Mouse (Mus musculus): Measurements from ENCODE around the gene Mgat5. TPM values are rescaled to one million over a fixed set of nuclear protein-coding genes. Genes with fewer than 3 reads are reported as not detected.

Mgat5 gene
- total RNA-seq, 2 experiments from 2014 or later = 71.4 to 81.8 TPM

- peak; percentile 45; the same call in 1 of the 2 replicates for ATAC-seq (replicated peaks; ENCODE audit: poor library complexity)
Measured at GRCm38 (mm10) chr1:127369538-127369937, 164.7 kb downstream of the Mgat5 start.

GRCm38 (mm10) chr1:127372096-127372495, 167.3 kb downstream of the Mgat5 start:
- no peak for ATAC-seq (replicated peaks; ENCODE audit: poor library complexity)

DNA sequence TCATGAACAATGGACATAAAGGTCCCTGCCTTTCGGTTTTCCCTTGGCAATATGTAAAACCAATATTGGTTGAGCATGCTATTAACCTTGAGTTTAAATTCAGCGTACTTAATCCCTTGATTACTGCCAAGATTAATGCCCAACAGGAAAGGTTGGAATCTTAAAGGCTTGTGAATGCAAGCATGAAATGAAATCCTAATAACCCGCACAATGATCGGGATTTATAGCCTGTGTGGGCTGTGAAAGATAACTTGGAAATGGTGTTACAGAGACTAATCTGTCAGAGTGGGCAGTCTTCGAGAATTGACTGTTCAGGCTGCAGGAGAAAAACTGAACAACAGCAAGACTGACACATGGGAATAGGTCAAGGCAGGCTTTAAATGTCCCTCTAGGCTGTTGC, 168.7 kb downstream of the Mgat5 start:
- ATAC-seq (replicated peaks; ENCODE audit: poor library complexity) = no peak

GRCm38 (mm10) chr1:127374157-127374556, 169.3 kb downstream of the Mgat5 start:
- ATAC-seq (replicated peaks; ENCODE audit: poor library complexity) = no peak

GRCm38 (mm10) chr1:127380140-127380539, 175.3 kb downstream of the Mgat5 start:
- no peak for ATAC-seq (replicated peaks; ENCODE audit: poor library complexity)

GRCm38 (mm10) chr1:127380749-127381501, 176.1 kb downstream of the Mgat5 start:
- ATAC-seq (replicated peaks; ENCODE audit: poor library complexity) = no peak

DNA sequence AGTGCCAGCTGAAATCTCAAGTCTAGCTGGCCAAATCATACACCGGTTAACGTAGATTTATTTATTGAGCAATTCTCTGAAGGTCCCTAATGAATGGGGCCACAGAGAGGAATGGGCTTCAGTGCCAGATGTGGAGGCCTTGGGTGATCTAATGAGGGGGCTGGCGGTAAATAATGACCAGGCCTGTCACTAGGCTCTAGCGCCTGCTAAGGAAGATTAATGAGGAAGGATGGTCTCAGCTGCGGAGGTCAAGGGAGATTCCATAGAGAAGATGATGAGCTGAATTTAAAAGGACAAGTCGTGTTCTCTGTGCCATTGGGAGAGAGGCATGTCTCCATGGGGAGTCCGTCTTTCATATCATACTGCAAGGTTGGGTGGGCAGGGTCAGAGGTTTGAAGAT, 178.3 kb downstream of the Mgat5 start:
- no peak for ATAC-seq (replicated peaks; ENCODE audit: poor library complexity)

DNA sequence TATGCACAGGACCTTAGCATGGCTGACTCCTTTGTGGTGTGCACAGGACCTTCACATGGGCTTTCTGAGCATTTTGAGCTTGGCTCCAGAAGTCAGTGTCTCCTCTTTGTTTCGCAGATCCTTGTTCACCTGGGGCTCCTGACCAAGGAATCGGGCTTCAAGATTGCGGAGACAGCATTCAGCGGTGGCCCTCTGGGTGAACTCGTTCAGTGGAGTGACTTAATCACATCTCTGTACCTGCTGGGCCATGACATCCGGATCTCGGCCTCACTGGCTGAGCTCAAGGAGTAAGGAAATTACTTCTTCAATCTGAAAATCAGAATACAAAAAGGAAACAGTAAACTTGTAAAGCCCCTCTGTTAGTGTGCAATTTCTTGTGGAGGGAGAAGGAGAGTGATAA, 182.4 kb downstream of the Mgat5 start:
- no peak for ATAC-seq (replicated peaks; ENCODE audit: poor library complexity)

DNA sequence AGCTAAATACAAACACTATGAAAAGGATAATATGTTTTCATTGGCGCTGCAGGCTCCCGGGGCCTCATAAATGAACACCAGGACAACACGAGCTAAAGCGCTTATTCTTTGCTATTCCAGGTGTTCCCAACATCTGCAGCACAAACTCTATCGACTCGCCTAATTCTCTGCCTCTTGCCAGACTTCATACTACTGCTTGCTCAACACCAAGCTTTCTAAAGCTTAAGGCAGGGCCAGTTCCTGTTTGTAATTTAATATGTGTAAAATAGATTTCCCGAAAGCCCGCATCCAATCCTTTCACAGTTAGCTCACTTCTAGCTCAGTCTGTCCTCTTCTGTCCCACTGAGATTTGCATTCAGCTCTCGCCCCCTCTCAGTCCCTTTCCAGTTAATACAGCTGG, 182.8 kb downstream of the Mgat5 start:
- no peak for ATAC-seq (replicated peaks; ENCODE audit: poor library complexity)

DNA sequence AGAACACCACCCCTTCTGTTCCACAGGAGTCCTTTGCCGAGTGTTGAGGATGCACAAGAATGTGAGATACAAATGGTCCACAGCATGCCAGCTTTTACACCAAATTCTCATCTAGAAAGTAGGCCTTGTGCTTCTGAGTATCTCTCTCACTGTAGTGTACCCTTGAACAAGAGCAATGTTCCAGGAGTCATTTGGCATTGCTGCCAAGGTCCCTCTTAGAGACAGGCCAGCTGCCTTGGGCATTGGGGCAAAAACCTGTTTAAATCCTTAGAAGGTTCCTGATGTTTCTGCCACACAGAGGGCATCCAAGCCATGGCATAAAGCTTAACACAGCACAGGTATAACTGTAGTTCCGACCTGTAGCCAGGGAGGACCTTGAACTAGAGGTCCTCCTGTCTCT, 189.9 kb downstream of the Mgat5 start:
- no peak for ATAC-seq (replicated peaks; ENCODE audit: poor library complexity)

GRCm38 (mm10) chr1:127395724-127396123, 190.9 kb downstream of the Mgat5 start:
- ATAC-seq (replicated peaks; ENCODE audit: poor library complexity) = no peak

DNA sequence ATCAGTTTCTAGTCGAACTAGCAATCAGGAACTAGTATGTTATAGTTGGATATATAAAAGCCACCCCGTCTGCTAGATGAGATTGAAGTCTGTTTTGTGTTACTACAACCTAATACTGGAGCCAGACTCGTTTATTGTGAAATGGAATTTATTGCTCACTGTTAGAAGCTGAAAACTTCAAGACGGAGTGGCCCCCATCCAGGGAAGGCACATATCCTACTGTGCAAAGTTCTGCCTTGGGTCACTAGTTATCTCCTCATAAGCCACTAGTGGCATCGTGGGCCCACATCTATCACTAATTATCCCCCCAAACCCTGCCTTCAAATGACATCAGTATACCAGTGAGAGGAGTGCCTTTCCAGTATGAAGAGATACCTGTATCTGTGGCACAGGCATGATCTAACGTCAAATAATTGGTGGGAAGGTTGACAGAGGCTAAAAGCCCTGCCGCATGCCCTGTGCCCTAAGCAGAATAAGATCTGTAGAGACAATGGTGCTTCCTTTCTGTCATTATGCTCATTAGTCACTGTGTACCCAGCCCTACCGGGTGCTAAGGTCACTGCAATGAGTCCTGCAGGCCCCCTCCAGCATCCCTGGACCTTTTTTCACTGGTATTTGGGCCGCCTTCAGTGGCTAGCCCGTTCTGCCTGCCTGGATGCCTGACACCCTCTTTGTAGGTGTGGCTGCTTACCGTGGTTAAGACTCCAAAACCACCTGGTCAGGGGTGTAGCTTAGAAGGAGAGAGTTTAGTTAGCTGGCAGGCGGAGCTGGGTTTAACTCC, 191.9 kb downstream of the Mgat5 start:
- ATAC-seq (replicated peaks; ENCODE audit: poor library complexity) = no peak

GRCm38 (mm10) chr1:127397396-127397795, 192.6 kb downstream of the Mgat5 start:
- no peak for ATAC-seq (replicated peaks; ENCODE audit: poor library complexity)

- no peak for ATAC-seq (replicated peaks; ENCODE audit: poor library complexity)
Measured at GRCm38 (mm10) chr1:127398186-127398585, 193.4 kb downstream of the Mgat5 start.

DNA sequence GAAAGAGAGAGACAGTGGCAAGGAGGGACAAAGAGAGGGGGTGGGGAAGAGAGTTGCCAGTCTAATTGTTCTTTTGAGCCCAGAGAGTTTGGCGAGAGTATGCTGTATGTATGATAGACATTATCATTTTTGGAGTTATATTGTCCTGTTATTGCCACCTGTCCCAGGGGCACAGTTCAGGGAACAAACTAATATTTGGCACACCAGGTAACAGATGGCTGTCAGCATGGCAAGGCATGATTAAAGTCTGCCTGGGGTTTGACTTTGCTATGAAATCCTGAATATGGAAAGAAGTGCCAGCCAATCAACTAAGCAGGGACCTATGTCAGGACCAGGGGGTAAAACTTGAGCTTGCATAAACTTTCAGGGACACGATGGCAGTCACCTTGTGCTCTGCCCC, 195.4 kb downstream of the Mgat5 start:
- ATAC-seq (replicated peaks; ENCODE audit: poor library complexity) = no peak

DNA sequence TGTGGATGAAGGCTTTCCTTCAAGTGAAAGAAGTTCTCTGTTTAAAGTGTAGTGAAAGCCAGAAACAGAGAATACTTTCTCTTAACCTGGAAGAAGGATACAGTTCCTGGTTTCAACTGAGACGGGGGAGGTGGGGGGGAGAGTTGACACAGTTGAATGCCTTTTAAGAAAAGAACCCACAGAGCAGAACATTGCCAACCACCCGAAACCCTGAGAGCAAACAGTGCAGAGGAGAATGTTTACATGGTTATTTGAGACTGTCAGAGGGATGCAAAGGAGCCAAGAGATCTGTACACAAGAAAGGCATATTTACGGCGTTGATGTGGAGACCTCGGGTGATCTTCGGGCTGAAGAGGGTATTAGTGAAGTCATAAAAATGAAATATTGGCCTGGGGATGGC, 195.9 kb downstream of the Mgat5 start:
- no peak for ATAC-seq (replicated peaks; ENCODE audit: poor library complexity)

GRCm38 (mm10) chr1:127404655-127405054, 199.8 kb downstream of the Mgat5 start:
- ATAC-seq (replicated peaks; ENCODE audit: poor library complexity) = no peak

DNA sequence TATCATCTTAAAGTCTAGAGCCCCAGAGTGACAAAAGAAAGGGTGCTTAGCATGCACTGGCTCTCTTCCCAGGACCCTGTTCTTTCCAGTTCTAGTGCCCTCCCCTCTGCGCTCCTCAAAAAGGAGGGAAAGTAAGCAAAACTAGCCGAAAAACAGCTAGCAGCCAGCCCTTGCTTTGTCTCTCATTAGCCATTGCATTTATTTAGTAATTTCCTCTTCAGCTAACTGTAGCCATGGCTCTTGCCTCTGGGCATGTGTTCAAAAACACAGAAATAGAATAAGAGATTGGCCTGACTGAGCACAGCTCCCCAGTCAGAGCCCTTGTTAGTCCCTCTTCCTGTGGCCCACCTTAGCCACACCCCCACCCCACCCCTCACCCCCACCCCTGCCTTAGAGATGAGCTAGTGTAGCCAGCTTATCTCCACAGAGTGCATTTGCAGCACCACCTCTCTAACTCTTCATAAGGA, 204.2 kb downstream of the Mgat5 start:
- peak; percentile 51 for ATAC-seq (replicated peaks; ENCODE audit: poor library complexity)

DNA sequence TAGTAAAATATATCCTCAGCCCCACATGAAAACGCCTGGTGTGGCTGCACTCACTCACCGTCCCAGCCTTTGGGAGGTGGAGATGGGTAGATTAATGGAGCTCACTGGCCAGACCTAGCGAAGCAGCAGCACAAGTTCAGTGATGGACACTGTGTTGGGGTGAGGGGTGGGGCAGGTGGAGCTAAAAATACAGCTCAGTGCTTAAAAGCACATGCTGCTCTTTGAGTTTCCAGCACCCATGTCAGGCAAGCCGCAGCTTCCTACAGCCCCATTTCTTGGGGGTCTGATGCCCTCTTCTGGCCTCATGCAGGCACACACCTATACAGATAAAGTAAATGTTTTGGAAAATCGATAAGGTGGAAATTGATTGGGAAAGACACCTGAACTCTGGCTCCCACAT, 204.7 kb downstream of the Mgat5 start:
- ATAC-seq (replicated peaks; ENCODE audit: poor library complexity) = peak; percentile 79

- no peak for ATAC-seq (replicated peaks; ENCODE audit: poor library complexity)
Measured at GRCm38 (mm10) chr1:127414500-127414899, 209.7 kb downstream of the Mgat5 start.

DNA sequence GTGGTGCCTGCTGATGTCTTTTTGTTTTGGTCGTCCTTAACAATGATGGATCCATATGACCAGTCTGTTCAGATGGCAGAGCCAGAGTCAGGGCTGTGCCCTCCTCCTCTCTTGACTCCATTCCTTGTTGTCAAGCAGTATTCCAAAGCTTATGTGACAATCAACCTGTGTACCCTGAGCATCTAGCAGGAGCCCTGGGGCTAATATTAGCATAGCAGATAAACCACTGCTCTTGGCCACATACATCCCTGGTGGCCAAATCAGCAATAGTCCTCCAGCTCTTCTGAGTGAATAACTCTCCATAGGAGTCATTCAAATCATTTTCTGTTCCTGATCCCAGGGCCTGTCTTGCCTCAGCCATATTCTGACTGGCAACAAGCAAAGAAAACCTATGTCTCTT, 211.1 kb downstream of the Mgat5 start:
- no peak for ATAC-seq (replicated peaks; ENCODE audit: poor library complexity)

DNA sequence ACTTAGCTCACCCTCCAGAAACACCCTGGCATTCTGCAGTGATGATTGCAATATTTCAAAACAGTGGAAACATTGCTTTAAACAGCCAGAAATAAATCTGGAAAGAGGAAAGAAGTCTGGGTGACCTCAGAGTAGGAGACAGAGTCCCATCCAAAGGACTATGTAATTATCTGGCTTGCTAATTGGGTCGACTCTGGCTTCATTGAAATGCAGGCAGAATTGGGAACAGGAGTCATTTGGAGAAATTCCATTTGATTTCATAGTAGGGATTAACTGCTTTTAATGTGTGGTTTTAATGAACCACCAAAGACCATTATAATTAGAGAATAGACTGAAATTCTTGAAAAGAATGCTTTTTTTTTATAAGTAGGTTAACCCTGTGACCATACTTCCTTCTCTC, 212.2 kb downstream of the Mgat5 start:
- ATAC-seq (replicated peaks; ENCODE audit: poor library complexity) = no peak

Measured in megakaryocyte progenitor cell, adult 5-6 weeks (primary cell).